Mouse (Mus musculus): Measurements from ENCODE around the gene Ppt1.

Gene Ppt1

DNA sequence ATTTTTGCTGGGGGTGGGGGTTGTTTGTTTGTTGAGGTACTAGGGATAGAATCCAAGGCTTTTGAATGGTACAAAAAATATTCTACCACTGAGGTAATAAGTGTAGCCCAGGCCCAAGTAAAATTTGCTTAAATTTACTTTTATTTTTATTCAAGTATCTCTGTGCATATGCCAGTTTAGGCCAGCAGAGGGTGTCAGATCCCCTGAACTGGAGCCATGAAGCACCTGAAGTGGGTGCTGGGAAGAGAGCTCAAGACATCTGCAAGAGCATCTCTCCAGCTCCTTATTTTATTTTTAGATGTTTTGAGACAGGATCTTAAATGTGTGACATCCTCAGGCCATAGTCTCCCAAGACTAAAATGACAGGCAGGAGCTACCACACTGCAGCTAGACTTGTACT is 34.0 kb downstream of the Ppt1 start:
- DNase-seq (ENCODE audit: low spot score in 2 of 2), result peak in 1 of 2 experiments; percentile 64

DNA sequence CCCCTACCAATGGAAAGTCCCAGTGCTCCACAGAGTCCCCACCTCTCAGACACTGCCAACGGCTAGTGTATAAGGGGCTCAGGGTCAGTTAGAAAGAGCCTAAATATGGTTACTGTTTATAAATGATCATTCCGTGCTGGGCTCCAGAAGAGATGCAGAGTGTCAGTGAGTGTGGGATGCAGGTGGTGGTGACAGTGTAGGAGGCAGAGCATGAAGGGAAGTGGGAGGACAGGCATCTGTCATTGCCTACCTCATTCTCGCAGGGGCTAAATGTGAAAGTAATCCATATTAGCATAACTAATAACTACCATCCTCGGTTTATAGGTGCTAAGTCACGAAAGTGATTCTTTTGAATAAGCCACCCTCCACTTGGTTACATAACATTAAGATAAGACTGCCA is 34.7 kb downstream of the Ppt1 start:
- no peak for DNase-seq (ENCODE audit: low spot score in 2 of 2)

DNA sequence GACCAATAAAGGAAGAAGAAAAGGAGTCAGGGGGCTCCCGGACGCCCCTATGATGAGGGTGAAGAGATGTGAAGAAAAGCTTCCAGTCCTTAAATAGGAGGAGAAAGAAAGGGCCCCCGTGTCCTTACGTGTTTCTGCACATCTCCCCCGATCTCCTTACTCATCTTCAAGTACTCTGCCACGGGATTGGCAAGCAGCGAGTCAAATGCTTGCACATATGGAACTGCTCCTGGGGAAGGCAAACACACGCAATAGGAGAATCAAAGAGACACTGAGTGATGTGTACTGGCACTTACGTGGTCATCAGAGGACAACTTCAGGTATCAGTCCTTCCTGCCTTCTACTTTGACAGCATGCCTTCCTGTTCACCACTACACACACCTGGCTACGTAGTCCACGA is 35.2 kb downstream of the Ppt1 start:
- DNase-seq (ENCODE audit: low spot score in 2 of 2), result no peak

DNA sequence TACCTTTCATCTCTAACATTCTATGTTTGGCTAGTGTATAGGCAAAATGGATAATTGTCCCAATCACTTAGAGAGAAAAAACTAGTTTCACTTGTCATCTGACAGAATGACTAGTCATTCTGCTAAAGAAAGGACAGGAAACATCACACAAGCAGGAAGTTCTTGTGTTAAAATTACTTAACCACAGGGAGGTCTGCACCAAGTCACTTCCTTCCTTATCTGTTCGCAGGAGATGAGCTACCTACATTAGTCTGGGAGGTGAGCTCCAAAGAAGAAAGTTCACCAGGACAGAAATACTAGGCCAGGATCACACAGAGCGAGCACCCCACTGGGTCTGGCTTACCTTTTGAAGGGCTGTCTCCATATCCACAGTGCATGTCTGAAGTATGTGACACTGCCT is 35.9 kb downstream of the Ppt1 start:
- DNase-seq (ENCODE audit: low spot score in 2 of 2), result no peak

DNA sequence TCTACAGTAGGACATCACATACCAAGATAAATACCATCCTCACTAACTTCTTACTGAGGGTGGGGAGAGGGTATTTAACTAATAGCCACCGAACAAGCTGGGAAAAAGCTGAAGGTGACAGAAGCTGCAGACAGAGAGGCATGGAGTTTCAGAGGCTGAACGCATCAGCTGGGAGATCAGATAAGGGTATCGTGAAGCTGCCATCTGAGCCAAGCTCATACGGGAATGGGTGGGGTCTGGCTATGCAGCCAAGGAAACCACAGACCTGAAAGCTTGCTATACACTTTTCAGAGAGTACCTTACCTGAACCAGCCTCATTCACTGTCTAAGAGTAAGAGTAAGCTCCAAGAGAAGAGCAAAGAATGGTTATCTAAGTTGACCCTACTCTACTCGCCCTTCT is 37.0 kb downstream of the Ppt1 start:
- DNase-seq (ENCODE audit: low spot score in 2 of 2), result no peak

DNA sequence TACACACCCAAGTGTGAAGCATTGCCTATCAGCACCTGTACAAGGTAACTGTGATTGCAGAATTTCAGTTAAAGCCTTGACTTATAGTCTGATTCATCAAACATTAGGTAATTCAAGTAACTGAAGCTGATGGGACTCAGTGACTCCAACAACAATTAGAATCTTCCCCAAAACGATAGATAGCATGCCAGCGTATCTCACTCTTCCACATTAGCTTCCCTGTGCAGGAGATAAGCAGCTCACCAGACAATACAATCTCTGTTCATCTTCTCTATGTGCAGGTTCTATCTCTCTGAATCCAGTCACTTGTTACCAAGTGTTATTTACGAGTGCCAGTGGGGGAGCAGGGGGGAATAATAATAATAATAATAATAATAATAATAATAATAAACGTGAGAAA is 37.5 kb downstream of the Ppt1 start:
- DNase-seq (ENCODE audit: low spot score in 2 of 2), result no peak

DNA sequence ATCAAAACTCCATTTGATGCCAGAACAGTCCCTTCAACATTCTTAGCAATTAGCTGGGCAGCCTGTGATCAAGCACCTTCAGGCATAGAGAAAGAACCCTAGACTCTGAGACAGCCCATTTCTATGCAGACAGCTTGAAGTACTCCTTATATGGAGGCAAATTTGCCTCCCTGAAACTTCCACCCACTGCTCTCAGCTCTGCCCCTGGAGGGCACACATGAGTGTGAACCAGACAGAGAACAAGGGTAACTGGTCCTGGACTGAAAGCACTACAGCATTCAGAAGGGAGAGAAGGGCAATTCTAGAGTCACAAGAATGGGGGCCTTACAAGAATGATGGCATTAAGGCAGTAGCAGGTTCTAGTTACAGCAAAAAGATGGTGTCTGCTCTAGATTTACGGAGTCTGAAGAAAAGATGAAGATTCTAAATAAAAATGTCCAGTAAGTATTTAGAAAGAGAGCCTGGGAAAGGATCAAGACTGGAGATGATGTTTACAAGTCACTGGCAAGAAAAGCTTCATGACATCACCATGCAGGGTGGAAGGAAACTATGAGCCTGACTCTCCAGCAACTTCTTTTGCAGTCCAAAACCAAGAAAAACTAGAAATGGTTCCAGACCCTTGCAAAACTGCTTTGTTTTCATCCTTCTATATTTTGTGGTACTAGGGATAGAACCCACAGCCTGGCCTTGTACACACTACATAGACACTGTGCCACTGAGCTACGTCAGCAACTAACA is 42.5 kb downstream of the Ppt1 start:
- DNase-seq (ENCODE audit: low spot score in 2 of 2), result no peak

DNA sequence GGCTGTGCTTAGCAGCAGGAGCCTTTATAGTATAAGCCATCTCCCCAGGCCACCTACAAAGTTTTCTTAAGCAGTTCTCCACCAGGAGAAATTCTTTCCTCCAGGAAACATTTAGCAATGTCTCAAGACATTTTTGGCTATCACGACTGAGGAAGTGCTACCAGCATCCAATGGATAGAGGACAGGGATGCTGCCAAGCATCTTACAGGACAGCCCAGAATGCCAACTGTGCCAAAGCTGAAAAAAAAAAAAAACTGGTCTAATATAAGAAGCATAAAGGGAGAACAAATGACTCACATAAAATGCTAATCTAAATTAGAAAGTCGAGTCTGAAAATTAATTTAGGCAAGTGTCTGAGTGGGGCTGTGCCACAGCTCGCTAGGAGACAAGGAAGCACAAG is 46.5 kb downstream of the Ppt1 start:
- no peak for DNase-seq (ENCODE audit: low spot score in 2 of 2)

DNA sequence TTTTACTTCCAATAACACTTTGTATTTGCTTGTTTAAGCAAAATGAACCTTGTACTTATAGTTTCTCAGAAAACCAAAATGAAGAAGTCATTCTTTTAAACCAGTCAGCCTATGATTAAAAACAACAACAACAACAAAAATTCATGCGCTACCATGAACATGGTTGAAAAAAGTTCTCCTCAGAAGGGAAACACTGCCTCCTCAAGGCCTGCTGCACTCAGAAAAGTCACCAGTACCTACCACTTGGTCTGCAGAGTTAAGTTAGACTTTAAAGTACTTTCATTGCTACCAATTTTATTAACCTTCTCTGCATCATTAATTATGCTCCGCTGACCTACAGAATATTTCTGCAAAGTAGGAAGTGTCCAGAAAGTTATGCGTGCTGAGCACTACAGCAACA is 47.3 kb downstream of the Ppt1 start:
- no peak for DNase-seq (ENCODE audit: low spot score in 2 of 2)

DNA sequence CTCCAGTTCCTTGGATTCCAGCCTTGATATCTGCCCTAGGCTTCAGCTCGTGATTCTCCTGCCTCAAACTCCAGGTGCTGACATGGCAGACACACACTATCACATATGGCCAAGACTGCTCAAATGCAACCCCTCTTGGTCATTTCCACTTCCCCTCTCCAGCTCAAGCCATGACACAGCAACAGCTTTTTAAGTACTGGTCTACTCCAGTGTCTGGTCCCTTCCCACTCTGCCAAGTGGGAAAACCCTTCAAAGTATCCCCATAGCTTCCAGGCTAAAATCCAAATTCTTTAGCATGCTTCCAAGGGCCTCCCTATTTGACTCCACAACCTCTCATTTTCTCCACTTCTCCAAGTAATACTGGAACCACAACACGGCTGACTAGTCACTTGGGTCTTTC is 48.0 kb downstream of the Ppt1 start:
- DNase-seq (ENCODE audit: low spot score in 2 of 2), result no peak

DNA sequence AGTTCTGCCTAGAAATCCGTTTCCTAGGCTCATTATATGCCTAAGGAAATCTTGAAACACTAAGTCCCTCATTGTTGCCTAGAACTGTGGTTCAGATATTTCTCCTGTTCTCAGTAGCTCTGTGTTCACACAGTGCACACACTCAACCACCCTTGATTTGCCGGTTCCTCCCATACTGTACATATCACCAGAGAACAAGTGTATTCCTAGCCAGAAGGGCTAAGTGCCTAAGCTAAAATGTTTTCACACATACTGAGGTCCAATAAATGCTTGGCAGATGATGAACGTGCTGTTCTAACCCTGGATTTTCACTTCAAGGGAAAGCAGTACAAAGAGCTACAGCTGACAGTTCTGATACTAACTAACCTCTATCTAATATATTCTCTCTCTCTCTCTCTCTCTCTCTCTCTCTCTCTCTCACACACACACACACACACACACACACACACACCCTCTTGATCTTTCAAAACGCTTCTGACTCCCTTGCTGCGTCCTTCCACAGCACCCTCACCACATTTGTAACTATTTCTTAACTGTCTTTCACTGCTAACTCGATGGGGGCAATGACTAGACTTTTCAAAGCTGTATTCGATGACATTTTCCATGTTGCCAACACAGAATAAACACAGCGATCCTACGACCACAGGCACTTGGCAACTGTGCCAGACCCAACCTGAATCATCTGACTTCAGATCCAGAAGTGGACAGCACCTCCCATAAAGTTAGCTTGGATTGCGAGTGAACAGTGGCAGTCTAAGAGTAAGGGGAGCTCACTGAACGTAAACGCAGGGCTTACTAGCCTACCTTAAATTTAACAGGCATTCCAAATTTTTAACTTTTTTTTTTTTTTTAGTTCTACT is 48.7 kb downstream of the Ppt1 start:
- DNase-seq (ENCODE audit: low spot score in 2 of 2), result no peak

DNA sequence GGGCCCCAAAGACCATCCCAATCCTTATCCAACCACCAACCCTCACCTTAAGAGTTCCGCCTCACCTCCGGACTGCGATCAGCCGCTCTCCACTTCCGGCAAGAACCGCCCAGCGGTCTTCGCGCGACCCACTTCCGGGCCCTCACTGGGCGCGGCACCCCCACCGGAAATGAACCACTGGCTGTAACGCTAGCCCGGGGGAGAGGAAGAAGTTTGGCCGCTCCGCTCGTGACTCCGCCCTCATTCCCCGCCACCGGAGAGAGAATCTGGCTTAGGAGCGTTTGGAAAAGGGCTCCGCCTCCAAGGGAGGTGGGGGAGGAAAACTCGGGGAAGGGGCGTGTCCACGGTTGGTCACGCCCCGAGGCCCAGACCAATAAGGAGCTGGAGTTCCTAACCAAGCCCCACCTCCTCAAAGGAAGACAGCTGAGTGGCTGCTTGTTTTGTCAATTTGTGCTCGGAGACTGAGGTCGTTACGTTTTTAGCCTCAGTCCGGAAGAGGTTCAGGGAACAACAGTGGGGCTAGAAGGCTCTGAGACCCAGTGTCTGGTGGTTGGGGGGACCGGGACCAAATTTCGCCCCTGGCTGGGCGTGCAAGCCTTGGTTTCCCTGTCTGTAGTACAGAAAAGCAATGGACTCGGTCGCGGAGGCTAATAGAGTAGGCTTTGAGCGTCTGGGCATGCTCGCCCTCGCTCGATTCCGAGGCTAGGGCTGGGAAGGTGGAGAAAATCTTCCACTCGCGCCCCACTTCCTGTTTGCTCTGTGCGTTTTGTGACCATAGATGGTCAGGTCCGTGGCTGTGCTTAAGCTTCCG is 49.9 kb downstream of the Ppt1 start, which contains the start of gene Cap1:
Gene Cap1, minus strand, starts transcription at position 289 of the 811 bp plus-strand sequence.
- peak; percentile 98 to 99 for DNase-seq (ENCODE audit: low spot score in 2 of 2)

DNA sequence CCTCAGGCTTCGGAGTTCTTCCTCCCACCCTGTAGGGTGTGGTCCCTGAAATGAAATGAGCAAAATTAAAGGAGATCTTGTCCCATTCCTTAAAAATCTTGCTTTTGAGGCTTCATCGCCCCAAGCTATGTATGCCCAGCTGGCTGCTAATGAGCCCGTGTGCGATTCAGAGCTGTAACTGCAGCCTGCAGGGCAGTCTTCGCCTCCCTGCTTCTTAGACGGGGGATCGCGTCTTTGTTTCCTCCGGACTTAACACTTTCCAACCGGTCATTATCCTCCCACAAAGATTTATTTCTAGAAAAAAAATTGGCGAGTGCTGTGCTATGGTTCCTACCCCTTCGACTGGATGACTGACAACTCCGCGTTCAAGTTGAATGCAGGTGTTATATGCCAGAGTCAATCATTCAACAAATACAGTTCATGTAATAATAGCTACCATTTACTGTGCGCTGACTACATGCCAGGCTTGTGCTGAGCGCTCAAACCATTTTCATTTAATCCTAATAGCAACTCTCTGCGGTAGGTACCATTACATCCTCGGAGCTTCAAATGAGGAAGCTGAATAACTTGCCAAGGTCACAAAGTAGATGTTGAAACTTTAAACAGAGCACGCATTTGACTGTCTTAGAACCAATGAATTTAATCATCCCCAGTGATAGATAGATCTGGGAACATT is 50.7 kb downstream of the Ppt1 start:
- DNase-seq (ENCODE audit: low spot score in 2 of 2), result no peak

DNA sequence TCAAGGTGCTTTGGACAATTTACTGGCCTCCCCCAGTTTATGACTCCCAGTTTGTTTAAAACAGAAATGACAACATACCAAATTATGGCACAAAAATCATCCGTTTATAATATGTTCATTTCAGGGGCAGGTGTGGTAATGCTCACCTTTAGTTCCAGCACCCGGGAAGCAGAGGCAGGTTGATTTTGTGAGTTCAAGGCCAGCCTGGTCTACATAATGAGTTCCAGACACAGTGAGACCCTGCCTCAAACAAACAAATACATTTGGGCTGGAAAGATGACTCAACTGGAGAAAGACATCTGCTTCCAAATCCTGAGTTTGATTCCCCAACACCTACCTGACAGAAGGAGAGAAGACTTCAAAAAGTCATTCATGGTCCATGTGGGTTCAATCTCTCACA is 51.3 kb downstream of the Ppt1 start:
- no peak for DNase-seq (ENCODE audit: low spot score in 2 of 2)

DNA sequence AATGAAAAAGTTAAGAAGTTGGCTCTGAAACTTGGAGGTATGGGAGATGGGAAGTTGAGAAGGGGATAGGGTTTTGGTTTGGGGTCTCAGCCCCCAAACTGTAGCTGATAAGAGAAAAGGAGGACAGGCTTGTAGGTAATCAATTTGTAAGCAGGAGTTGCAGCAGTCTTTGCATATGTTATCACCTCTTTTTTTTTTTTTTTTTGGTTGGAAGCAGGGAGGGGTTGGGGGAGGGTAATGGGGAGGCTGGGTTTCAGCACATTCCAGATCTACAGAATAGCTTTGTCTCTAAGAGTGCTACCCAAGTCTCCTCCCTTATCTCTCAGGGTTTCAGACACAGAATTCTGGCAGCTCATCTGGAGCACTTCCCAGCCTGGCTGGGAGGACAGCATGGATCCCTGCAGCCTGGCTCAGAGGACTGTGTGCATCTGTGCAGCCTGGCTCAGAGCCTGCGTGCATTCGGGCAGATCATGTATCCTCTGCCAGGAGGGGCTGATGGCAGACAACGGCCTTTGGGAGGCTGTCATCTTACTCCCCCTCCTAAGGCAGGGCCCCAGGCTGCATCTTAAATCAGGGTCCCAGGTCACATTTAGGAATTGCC is 54.9 kb downstream of the Ppt1 start:
- DNase-seq (ENCODE audit: low spot score in 2 of 2), result peak in 1 of 2 experiments; percentile 87

DNA sequence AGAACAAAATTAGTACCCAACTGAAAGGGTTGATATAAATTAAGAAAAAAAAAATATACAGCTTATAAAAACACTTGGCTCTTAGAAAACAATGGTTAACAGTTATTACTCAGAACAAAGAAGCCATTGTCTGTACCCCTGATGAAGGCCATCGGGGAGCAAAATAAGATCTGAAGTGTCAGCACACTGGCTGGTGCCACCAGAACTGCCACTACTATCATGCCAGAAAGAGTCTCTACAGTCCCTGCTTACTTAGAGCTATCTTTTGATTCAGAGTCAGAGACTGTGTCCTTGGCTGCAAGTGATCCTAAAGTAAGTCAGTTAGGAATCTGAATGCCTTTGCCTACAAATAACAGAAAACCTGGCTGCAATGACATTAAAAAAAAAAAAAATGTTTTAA is 55.6 kb downstream of the Ppt1 start:
- DNase-seq (ENCODE audit: low spot score in 2 of 2), result no peak

DNA sequence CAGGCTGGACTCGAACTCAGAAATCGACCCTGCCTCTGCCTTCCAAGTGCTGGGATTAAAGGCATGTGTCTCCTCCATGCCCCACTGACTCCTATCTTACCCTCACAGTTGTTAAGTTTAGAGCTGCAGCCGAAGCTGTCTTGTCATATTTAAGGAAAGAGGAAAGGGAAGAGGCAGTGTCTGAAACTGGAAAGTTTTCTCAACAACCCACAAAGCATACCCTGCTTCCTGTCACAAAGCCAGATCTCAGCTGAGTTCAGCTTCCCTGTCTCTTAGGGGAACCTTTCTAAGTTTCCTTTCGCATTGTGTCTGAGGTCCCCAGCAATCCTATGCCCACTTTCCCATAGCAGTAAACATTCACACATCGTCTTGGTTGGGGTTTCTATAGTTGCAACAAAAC is 56.1 kb downstream of the Ppt1 start:
- no peak for DNase-seq (ENCODE audit: low spot score in 2 of 2)

DNA sequence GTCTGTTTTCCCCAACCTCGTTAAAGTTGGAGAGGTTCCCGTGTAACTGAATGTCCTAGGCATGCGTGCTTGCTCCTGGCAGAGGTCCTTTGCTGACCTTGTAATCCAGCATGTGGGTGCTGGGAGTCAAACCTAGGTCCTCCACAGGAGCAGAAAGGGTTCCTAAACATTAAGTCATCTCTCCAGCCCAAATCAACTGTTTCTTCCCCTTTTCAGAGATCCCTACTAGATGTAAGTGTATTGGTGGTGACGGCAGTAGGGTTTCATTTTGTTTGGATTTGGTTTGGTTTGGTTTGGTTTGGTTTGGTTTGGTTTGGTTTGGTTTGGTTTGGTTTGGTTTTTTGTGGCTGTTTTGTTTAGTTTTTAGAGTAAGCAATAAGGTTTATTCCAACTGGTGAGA is 61.7 kb downstream of the Ppt1 start:
- no peak for DNase-seq (ENCODE audit: low spot score in 2 of 2)

DNA sequence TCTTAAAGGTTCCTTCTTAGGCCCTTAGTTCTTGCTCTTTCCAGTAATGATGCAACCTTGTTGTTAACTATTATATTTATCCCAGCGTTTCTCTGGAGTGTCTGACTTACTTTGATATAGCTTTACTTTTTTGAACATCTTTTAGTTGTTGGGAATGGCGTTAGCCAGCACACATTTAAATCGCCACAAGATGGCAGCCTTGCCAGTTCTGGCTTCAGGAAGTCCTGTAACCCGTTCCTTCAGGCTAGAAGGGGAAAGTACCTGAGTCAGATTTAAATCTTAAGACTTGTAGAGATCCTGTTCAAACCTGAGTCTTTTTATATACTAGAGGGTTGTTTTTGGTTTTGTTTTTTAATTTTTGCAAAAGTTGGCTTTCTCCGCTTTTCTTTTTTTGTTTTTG is 62.3 kb downstream of the Ppt1 start:
- DNase-seq (ENCODE audit: low spot score in 2 of 2), result peak in 1 of 2 experiments; percentile 83

DNA sequence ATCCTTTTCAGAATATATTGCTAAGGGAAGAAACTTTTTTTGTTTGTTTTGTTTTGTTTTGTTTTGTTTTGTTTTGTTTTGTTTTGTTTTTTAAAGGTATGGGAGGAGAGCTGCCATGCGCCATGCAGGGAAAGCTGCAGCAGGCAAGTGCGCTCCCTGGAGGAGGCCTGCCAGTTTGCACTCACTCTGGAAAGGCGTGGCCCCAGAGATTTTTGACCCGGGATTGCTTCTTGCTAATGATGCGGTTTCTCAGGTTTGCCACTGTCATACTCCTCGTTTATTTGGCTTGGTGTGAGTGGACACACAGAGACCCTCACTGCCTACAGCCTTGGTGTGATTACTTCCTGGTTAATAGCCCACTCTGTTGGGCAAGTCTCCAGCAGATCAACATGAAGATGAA is 66.1 kb downstream of the Ppt1 start:
- no peak for DNase-seq (ENCODE audit: low spot score in 2 of 2)

DNA sequence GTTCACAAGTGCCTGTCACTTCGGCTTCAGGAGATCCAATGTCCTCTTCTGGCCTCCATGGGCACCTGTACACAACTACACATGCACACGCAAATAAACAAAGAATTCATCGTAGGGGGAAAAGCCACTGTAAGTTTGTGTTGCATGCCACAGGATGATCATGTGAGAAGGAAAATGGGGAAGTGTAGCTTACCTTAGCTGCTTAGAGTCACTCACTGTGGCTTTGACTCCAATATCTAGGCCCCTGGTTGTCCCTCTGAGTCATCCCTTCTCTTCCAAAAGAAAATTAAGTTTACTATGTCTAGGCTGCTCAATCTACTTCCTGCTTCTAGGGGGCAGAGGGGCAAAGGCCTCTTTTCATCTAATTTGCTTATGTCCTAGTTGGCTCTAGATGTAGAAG is 67.7 kb downstream of the Ppt1 start:
- no peak for DNase-seq (ENCODE audit: low spot score in 2 of 2)
